Mouse (Mus musculus) ES-Bruce4 (cell line): ENCODE measurements around the gene Galk2.

Source experiments
- CTCF ChIP-seq: IDR thresholded peaks from one replicate; pipeline ENCODE4 v1.8.1; 2011; ENCODE audit warnings: low read depth, low read length
- EP300 ChIP-seq: IDR thresholded peaks from 2 replicates; pipeline ENCODE4 v1.6.1; 2011; ENCODE audit warnings: low read depth, low read length; ENCODE audit not compliant: insufficient read depth

- TF ChIP-seq CTCF = no peak
- TF ChIP-seq EP300 = no peak
Observed at GRCm38 (mm10) chr2:125809551-125809950, 49.4 kb upstream of the Galk2 start.
